Comparison of ENCODE assay signal across 15 mouse cellular contexts in the genomic region with DNA sequence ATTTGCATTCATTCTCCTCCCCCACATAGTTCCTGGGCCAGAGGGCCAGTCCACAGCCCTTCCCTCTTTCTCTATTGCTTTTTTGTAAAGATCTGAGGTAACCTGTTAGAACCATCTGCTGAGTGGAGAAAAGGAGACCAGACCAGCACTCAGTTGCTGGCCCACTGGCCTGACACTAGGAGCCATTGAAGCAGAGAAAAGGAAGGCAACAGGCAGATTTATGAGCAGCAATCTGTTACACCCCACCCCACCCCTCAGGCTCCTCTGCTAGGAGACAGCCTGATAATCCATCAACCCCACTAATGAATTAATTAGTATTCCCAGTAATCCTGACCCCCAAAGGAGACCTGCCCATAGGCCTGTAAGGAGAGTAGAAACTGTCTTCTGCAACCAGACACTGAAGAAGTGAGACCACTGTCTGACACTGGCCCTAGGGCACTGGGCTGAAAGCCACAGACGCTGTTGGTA. TPM values are rescaled to one million over a fixed set of nuclear protein-coding genes. Genes with fewer than 3 reads are reported as not detected.
DNase-seq lines count a peak whose midpoint lies in the region; ATAC-seq lines count a peak whose summit lies in the region.
"Had no signal": no experiment of that assay in that cellular context is flagged by ENCODE, and none has a peak within 500 bp of the region (broad histone marks: within the 10 kb centered on the region; RNA-seq: fewer than 3 reads in every experiment).

No protein-coding gene starts in this region.

- DNase-seq in forebrain, embryonic 10.5 days (ENCODE audit: extremely low spot score, low spot score) = no peak
- DNase-seq in hindbrain, embryonic 11.5 days (ENCODE audit: low spot score) = peak; percentile 45
- peak; percentile 40 for DNase-seq in retina, embryonic 14.5 days (ENCODE audit: low spot score)
- DNase-seq in left cerebral cortex, postnatal 10 days (ENCODE audit: extremely low spot score in 1 of 2, low spot score in 2 of 2) = no peak
- DNase-seq in layer of hippocampus, postnatal 10 days (ENCODE audit: low spot score in 2 of 2) = no peak
- DNase-seq in left cerebral cortex, postnatal 14 days (ENCODE audit: low spot score in 2 of 2) = no peak
- DNase-seq: adrenal gland, adult 2 months; gastrocnemius, postnatal 36 days; kidney, postnatal 36 days; lung, postnatal 4 days had no signal

- no peak overlapping the region for H3K27ac ChIP-seq in forebrain, embryonic 12.5 days
- no peak overlapping the region for H3K27ac ChIP-seq in forebrain, embryonic 10.5 days
- no peak overlapping the region for H3K27ac ChIP-seq in hindbrain, embryonic 11.5 days (ENCODE audit: low read depth, low read length)
- H3K27ac ChIP-seq in midbrain, embryonic 13.5 days = no peak overlapping the region
- H3K27ac ChIP-seq: liver, embryonic 14.5 days had no signal

- H3K36me3 ChIP-seq in forebrain, embryonic 12.5 days (replicated peaks) = no peaks in the 10 kb centered on the region
- no peaks in the 10 kb centered on the region for H3K36me3 ChIP-seq in forebrain, embryonic 10.5 days (replicated peaks)
- no peaks in the 10 kb centered on the region for H3K36me3 ChIP-seq in hindbrain, embryonic 11.5 days (ENCODE audit: control insufficient read depth, insufficient read depth, low read length)
- H3K36me3 ChIP-seq in midbrain, embryonic 13.5 days = no peaks in the 10 kb centered on the region

- peaks cover 13% of the 10 kb centered on the region for H3K4me1 ChIP-seq in forebrain, embryonic 12.5 days
- H3K4me1 ChIP-seq in forebrain, embryonic 10.5 days = peaks cover 17% of the 10 kb centered on the region
- no peaks in the 10 kb centered on the region for H3K4me1 ChIP-seq in hindbrain, embryonic 11.5 days (replicated peaks; ENCODE audit: control insufficient read depth, insufficient read depth, low read length)
- H3K4me1 ChIP-seq in midbrain, embryonic 13.5 days (replicated peaks) = peaks cover 14% of the 10 kb centered on the region

- intact Hi-C loops in left cerebral cortex, postnatal 10 days (cut with DNase I) = no loop called here
- intact Hi-C loops in left cerebral cortex, postnatal 14 days (cut with DNase I) = no loop called here

- no peak overlapping the region for H3K9ac ChIP-seq in forebrain, embryonic 12.5 days
- H3K9ac ChIP-seq in hindbrain, embryonic 11.5 days (ENCODE audit: low read depth, low read length) = no peak overlapping the region
- H3K9ac ChIP-seq in midbrain, embryonic 13.5 days (replicated peaks) = no peak overlapping the region
- H3K9ac ChIP-seq: liver, embryonic 14.5 days had no signal

- no peak overlapping the region for H3K4me2 ChIP-seq in forebrain, embryonic 12.5 days
- no peak overlapping the region for H3K4me2 ChIP-seq in hindbrain, embryonic 11.5 days (replicated peaks; ENCODE audit: low read depth, low read length)
- no peak overlapping the region for H3K4me2 ChIP-seq in midbrain, embryonic 13.5 days (replicated peaks)

- no peak overlapping the region for H3K4me3 ChIP-seq in forebrain, embryonic 12.5 days (replicated peaks)
- H3K4me3 ChIP-seq in forebrain, embryonic 10.5 days = no peak overlapping the region
- H3K4me3 ChIP-seq in hindbrain, embryonic 11.5 days (ENCODE audit: low read depth, low read length) = no peak overlapping the region
- H3K4me3 ChIP-seq in midbrain, embryonic 13.5 days (replicated peaks) = no peak overlapping the region

- peak; percentile 65 for ATAC-seq in forebrain, embryonic 12.5 days (ENCODE audit: low FRiP score)
- ATAC-seq in hindbrain, embryonic 11.5 days (ENCODE audit: low FRiP score) = peak; percentile 89
- peak; percentile 90 for ATAC-seq in midbrain, embryonic 13.5 days
- ATAC-seq: intestine, postnatal 0 days had no signal

- no peaks in the 10 kb centered on the region for H3K9me3 ChIP-seq in forebrain, embryonic 12.5 days
- no peaks in the 10 kb centered on the region for H3K9me3 ChIP-seq in forebrain, embryonic 10.5 days
- no peaks in the 10 kb centered on the region for H3K9me3 ChIP-seq in hindbrain, embryonic 11.5 days (ENCODE audit: control insufficient read depth, low read length)
- H3K9me3 ChIP-seq in midbrain, embryonic 13.5 days = no peaks in the 10 kb centered on the region

- WGBS in forebrain, embryonic 12.5 days = 13% methylated on average over 1 of the region's 1 CpGs
- 13% methylated on average over 1 of the region's 1 CpGs for WGBS in forebrain, embryonic 10.5 days
- 13% methylated on average over 1 of the region's 1 CpGs for WGBS in hindbrain, embryonic 11.5 days
- 18% methylated on average over 1 of the region's 1 CpGs for WGBS in midbrain, embryonic 13.5 days

- H3K27me3 ChIP-seq in forebrain, embryonic 12.5 days = no peaks in the 10 kb centered on the region
- no peaks in the 10 kb centered on the region for H3K27me3 ChIP-seq in forebrain, embryonic 10.5 days (ENCODE audit: poor library complexity, severe bottlenecking)
- H3K27me3 ChIP-seq in hindbrain, embryonic 11.5 days (ENCODE audit: control insufficient read depth, insufficient read depth, low read length) = no peaks in the 10 kb centered on the region
- no peaks in the 10 kb centered on the region for H3K27me3 ChIP-seq in midbrain, embryonic 13.5 days

RNA-seq across cellular contexts. Expression of a gene that starts 2.0 kb away (rescaled TPM):
- 5.1 and 5.7 TPM in 2 replicates for polyA plus RNA-seq in forebrain, embryonic 12.5 days (2016; fragmentation: Nextera tagmentation; extraction: Ambion mirVana)
- polyA plus RNA-seq in forebrain, embryonic 10.5 days (2016; fragmentation: Nextera tagmentation; extraction: Ambion mirVana) = 2.6 and 3.0 TPM in 2 replicates
- 22.3 and 23.3 TPM in 2 replicates for polyA plus RNA-seq in hindbrain, embryonic 11.5 days (2014; fragmentation: Nextera tagmentation; extraction: Ambion mirVana)
- polyA plus RNA-seq in midbrain, embryonic 13.5 days (2015; fragmentation: Nextera tagmentation; extraction: Ambion mirVana) = 5.9 and 7.9 TPM in 2 replicates
- under 1 TPM in 1 of 2 experiments, not detected in 1; 0.19 TPM for total RNA-seq in left cerebral cortex, postnatal 10 days (2021)
- total RNA-seq in layer of hippocampus, postnatal 10 days (2021) = under 1 TPM; 0.62 to 0.69 TPM
- total RNA-seq in left cerebral cortex, postnatal 14 days (2021) = under 1 TPM; 0.33 to 0.34 TPM
- total RNA-seq: gastrocnemius, postnatal 36 days had no signal
- polyA plus RNA-seq: adrenal gland, adult 2 months; heart, embryonic 16.5 days; intestine, postnatal 0 days; liver, embryonic 14.5 days had no signal

RNA-seq across cellular contexts. Expression of a gene that starts 40.7 kb away (rescaled TPM):
- not detected in 2 replicates for polyA plus RNA-seq in forebrain, embryonic 12.5 days (2016; fragmentation: Nextera tagmentation; extraction: Ambion mirVana)
- 0.24 TPM in 1 of 2 replicates, not detected in the other for polyA plus RNA-seq in forebrain, embryonic 10.5 days (2016; fragmentation: Nextera tagmentation; extraction: Ambion mirVana)
- 0.18 and 0.26 TPM in 2 replicates for polyA plus RNA-seq in hindbrain, embryonic 11.5 days (2014; fragmentation: Nextera tagmentation; extraction: Ambion mirVana)
- not detected in 2 replicates for polyA plus RNA-seq in midbrain, embryonic 13.5 days (2015; fragmentation: Nextera tagmentation; extraction: Ambion mirVana)
- 1 to 10 TPM; 1.8 to 2.4 TPM for total RNA-seq in left cerebral cortex, postnatal 10 days (2021)
- total RNA-seq in layer of hippocampus, postnatal 10 days (2021) = 1 to 10 TPM; 1.6 to 1.9 TPM
- total RNA-seq in left cerebral cortex, postnatal 14 days (2021) = 1 to 10 TPM; 2.7 to 3.7 TPM
- polyA plus RNA-seq: adrenal gland, adult 2 months had no signal

Comparison
In these comparisons a context has a peak if more than half of its experiments do, and no peak if none do; other contexts are left out.
1. DNase-seq: peak in hindbrain, embryonic 11.5 days (single experiment) and retina, embryonic 14.5 days (single experiment); none in forebrain, embryonic 10.5 days (single experiment), left cerebral cortex, postnatal 10 days (0 of 2), layer of hippocampus, postnatal 10 days (0 of 2) and left cerebral cortex, postnatal 14 days (0 of 2).
2. Peak in every context shown above with its lines, with median percentiles within 50 percentile points of each other: ATAC-seq.